Mouse (Mus musculus): ENCODE results near the gene Phrf1. TPM values are rescaled to one million over a fixed set of nuclear protein-coding genes. Genes with fewer than 3 reads are reported as not detected.
A peak's percentile ranks its signal among the peaks of the same experiment; 100 is the strongest.

Phrf1 gene
- polyA plus RNA-seq (2014; fragmentation: Nextera tagmentation; extraction: Ambion mirVana) = 60.1 and 77.5 TPM in 2 replicates

DNA sequence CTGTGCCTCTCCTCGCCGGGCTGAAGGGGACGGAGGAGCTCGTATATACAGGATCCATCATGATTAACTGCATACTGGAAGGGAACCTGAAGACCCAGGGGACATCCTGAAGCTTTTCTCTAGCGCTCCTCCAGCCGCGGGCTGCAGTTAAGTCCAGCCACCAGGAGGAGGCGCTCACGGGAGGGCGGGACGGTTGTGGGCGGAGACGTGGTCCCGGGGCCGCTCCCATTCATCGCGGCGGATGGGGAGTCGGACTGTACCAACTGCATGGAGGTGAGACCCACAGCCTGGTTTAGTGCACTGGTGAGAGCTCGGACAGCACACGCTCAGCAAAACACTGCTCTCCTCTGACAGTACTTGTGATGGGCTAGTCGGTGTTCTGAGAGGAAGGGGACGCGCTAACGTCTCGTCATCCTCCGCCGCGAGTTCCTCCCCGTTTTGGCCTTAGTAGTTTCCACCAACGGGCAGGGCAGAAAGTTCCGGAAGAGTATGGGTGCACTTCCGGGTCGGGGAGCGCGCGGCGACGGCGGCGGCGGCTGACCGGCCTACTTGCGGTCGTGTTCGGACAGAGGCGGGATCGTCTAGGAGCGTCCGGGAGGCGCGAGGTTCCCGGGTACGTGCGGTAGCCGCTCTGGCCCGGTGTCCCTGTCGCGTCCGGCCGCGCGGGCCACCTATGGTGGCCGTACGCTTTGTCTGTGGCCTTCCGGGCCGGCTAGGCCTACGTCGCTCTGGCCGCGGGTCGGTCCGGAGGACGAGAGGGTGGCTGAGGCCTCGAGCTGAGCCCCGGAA lies at the start of gene Phrf1:
Gene Phrf1, plus strand, starts transcription at position 506 of the 789 bp plus-strand sequence.
- Histone ChIP-seq H3K4me2 (ENCODE audit: low read length) (peak within 1 kb of the TSS; percentile 96), H3K27me3 (ENCODE audit: control insufficient read depth, insufficient read depth, low read length) (no peaks in the 10 kb centered on the region), H3K9me3 (ENCODE audit: control insufficient read depth, low read length) (no peaks in the 10 kb centered on the region), H3K4me3 (replicated peaks; ENCODE audit: low read depth, low read length) (peak within 1 kb of the TSS; percentile 100), H3K9ac (replicated peaks; ENCODE audit: low read length) (peak within 1 kb of the TSS; percentile 88), H3K27ac (replicated peaks; ENCODE audit: low read depth, low read length) (peak within 1 kb of the TSS; percentile 95), H3K4me1 (ENCODE audit: control insufficient read depth, insufficient read depth, low read length) (peaks cover 11% of the 10 kb centered on the region), H3K36me3 (ENCODE audit: control insufficient read depth, insufficient read depth, low read length) (peaks cover 31% of the 10 kb centered on the region)
- DNase-seq (peak; percentile 95), ATAC-seq (ENCODE audit: low FRiP score, low TSS enrichment) (peak; percentile 95)
- under 1% methylated on average over 76 of the region's 76 CpGs for WGBS

DNA sequence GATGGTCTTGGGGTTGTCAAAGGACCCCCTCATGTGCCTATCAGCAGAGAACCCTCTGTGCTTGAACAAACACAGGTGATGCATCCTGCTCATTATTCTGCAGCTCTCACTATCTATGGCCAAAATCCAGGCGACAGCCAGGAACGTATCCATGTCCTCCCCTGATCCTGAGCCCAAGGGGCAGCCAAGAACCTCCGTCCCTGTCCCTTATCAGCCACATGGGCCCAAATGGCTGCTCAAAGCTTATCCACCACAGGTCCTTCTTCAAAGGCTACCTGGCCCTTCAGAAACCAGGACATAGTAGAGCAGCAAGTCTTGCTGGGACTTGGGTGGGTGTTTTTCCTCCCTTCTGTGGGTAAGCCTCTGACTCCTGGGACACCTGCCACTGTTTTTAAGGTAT lies 40.4 kb upstream of the Phrf1 start:
- H3K36me3 ChIP-seq (ENCODE audit: control insufficient read depth, insufficient read depth, low read length) = peaks cover 35% of the 10 kb centered on the region
- H3K9ac ChIP-seq (replicated peaks; ENCODE audit: low read length) = no peak overlapping the region
- H3K4me2 ChIP-seq (ENCODE audit: low read length) = no peak overlapping the region
- H3K4me1 ChIP-seq (ENCODE audit: control insufficient read depth, insufficient read depth, low read length) = peaks cover 14% of the 10 kb centered on the region
- 89% methylated on average over 3 of the region's 3 CpGs for WGBS
- no peaks in the 10 kb centered on the region for H3K9me3 ChIP-seq (ENCODE audit: control insufficient read depth, low read length)
- DNase-seq (no peak), ATAC-seq (ENCODE audit: low FRiP score, low TSS enrichment) (no peak)
- H3K27ac ChIP-seq (replicated peaks; ENCODE audit: low read depth, low read length) = no peak overlapping the region
- H3K4me3 ChIP-seq (replicated peaks; ENCODE audit: low read depth, low read length) = no peak overlapping the region
- H3K27me3 ChIP-seq (ENCODE audit: control insufficient read depth, insufficient read depth, low read length) = no peaks in the 10 kb centered on the region

DNA sequence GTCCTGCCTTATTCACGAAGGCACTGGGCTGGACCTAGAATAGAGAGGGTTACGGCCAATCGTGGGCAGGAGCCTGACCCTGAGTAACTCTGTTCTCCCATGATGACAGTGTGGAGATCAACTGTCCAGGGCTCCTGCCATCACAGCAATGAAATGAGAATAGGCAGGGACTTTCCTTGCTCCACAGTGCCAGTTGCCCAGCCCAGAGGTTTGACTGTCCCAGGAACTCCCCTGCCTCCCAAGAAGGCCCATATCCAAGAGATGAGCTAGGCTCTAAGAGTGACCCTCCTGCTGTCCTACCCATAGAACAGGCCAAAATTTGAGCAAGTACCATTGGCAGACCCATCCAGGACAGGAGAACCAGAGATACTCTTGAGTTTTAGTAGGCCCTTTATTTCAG lies 39.9 kb upstream of the Phrf1 start:
- DNase-seq (no peak), ATAC-seq (ENCODE audit: low FRiP score, low TSS enrichment) (no peak)
- Histone ChIP-seq H3K4me3 (replicated peaks; ENCODE audit: low read depth, low read length) (no peak overlapping the region), H3K9me3 (ENCODE audit: control insufficient read depth, low read length) (no peaks in the 10 kb centered on the region), H3K4me2 (ENCODE audit: low read length) (no peak overlapping the region), H3K27me3 (ENCODE audit: control insufficient read depth, insufficient read depth, low read length) (no peaks in the 10 kb centered on the region), H3K4me1 (ENCODE audit: control insufficient read depth, insufficient read depth, low read length) (peaks cover 14% of the 10 kb centered on the region), H3K27ac (replicated peaks; ENCODE audit: low read depth, low read length) (no peak overlapping the region), H3K9ac (replicated peaks; ENCODE audit: low read length) (no peak overlapping the region), H3K36me3 (ENCODE audit: control insufficient read depth, insufficient read depth, low read length) (peaks cover 35% of the 10 kb centered on the region)
- WGBS = 95% methylated on average over 3 of the region's 3 CpGs

DNA sequence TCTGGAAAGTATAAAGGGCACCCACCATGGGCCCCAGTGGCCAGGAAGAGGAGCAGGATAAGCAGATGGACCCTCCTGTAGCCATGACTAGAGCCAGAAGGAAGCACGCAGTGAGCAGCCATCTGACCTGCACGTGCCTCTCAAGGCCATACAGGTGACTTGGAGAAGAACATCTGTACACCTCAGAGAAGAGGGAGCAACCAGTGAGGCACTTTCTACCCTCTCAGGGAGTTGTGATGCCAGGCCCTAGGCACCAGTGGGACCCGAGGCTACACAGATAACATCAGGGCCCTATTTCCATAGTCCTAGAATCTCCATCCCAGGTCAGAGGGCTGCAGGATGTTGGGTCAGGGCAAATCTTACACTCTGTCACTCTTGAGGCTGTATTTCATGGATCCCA lies 38.4 kb upstream of the Phrf1 start:
- no peak overlapping the region for H3K9ac ChIP-seq (replicated peaks; ENCODE audit: low read length)
- no peak overlapping the region for H3K27ac ChIP-seq (replicated peaks; ENCODE audit: low read depth, low read length)
- peaks cover 15% of the 10 kb centered on the region for H3K4me1 ChIP-seq (ENCODE audit: control insufficient read depth, insufficient read depth, low read length)
- H3K27me3 ChIP-seq (ENCODE audit: control insufficient read depth, insufficient read depth, low read length) = no peaks in the 10 kb centered on the region
- DNase-seq = no peak
- 96% methylated on average over 3 of the region's 3 CpGs for WGBS
- ATAC-seq (ENCODE audit: low FRiP score, low TSS enrichment) = no peak
- no peak overlapping the region for H3K4me2 ChIP-seq (ENCODE audit: low read length)
- no peak overlapping the region for H3K4me3 ChIP-seq (replicated peaks; ENCODE audit: low read depth, low read length)
- no peaks in the 10 kb centered on the region for H3K9me3 ChIP-seq (ENCODE audit: control insufficient read depth, low read length)
- H3K36me3 ChIP-seq (ENCODE audit: control insufficient read depth, insufficient read depth, low read length) = peaks cover 35% of the 10 kb centered on the region

DNA sequence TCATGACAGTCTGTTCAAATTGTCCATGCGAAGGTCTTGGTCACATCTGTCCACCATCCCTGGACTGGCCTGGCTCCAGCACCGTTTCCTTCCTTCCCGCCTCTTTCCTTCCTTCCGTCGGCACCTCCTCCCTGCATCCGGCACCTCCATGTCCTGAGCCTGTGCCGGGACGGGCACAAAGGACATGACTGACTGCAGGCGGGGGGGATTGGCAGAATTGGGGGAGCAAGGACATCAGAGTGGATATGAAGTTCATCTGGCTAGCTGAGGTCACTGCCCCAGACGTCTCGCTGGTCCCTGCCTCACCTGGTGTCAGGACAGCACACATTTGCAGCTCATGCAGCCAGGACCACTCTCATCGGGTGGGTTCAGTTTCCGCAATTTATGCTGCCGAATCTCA lies 37.5 kb upstream of the Phrf1 start:
- no peak overlapping the region for H3K4me3 ChIP-seq (replicated peaks; ENCODE audit: low read depth, low read length)
- DNase-seq (no peak), ATAC-seq (ENCODE audit: low FRiP score, low TSS enrichment) (no peak)
- no peak overlapping the region for H3K4me2 ChIP-seq (ENCODE audit: low read length)
- no peaks in the 10 kb centered on the region for H3K27me3 ChIP-seq (ENCODE audit: control insufficient read depth, insufficient read depth, low read length)
- peaks cover 35% of the 10 kb centered on the region for H3K36me3 ChIP-seq (ENCODE audit: control insufficient read depth, insufficient read depth, low read length)
- no peak overlapping the region for H3K27ac ChIP-seq (replicated peaks; ENCODE audit: low read depth, low read length)
- H3K4me1 ChIP-seq (ENCODE audit: control insufficient read depth, insufficient read depth, low read length) = peaks cover 20% of the 10 kb centered on the region
- H3K9me3 ChIP-seq (ENCODE audit: control insufficient read depth, low read length) = no peaks in the 10 kb centered on the region
- no peak overlapping the region for H3K9ac ChIP-seq (replicated peaks; ENCODE audit: low read length)
- 88% methylated on average over 14 of the region's 14 CpGs for WGBS

DNA sequence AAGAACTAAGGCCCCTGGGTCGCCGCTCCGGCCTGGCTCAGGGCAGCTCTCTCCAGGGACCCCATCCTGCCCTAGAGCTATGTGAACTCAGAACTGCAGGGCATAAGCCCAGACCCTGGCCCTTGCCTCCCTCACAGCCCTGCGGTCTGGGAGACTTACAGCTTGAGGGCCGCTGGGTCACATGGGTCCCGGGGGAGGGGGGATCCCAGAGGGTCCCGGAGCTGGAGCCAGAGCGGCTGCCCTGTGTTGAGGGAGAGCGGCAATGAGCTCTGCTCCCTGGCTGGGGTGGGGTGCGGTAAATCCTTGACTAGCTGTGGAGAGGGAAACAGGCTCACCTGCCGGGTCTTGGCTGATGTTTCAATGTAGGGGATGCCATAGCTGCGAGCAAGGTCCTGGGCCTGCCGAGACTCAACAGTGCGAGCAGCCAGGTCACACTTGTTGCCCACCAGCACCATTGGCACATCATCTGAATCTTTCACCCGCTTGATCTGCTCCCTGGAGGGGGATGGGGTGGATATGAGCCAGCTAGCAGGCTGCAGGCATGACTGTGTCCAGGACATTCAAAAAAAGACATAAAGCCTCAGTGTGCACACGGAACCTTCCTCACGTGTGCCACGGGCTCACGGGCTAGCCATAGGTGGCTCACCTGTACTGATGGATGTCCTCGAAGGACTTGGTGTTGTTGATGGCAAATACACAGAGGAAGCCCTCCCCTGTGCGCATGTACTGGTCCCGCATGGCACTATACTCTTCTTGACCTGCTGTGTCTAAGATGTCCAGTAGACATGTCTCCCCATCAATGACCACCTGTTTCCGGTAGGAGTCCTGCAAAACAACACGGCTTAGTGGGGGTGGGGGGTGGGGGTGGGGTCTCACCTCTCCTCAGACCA lies 36.5 kb upstream of the Phrf1 start:
- no peak for ATAC-seq (ENCODE audit: low FRiP score, low TSS enrichment)
- Histone ChIP-seq H3K4me2 (ENCODE audit: low read length) (peak overlapping the region; percentile 97), H3K36me3 (ENCODE audit: control insufficient read depth, insufficient read depth, low read length) (peaks cover 35% of the 10 kb centered on the region), H3K27ac (replicated peaks; ENCODE audit: low read depth, low read length) (no peak overlapping the region), H3K9ac (replicated peaks; ENCODE audit: low read length) (no peak overlapping the region; the same call in 1 of the 2 replicates), H3K4me1 (ENCODE audit: control insufficient read depth, insufficient read depth, low read length) (peaks cover 20% of the 10 kb centered on the region), H3K9me3 (ENCODE audit: control insufficient read depth, low read length) (no peaks in the 10 kb centered on the region), H3K27me3 (ENCODE audit: control insufficient read depth, insufficient read depth, low read length) (no peaks in the 10 kb centered on the region), H3K4me3 (replicated peaks; ENCODE audit: low read depth, low read length) (peak overlapping the region; percentile 88; the same call in 1 of the 2 replicates)
- 94% methylated on average over 24 of the region's 24 CpGs for WGBS
- DNase-seq = no peak

DNA sequence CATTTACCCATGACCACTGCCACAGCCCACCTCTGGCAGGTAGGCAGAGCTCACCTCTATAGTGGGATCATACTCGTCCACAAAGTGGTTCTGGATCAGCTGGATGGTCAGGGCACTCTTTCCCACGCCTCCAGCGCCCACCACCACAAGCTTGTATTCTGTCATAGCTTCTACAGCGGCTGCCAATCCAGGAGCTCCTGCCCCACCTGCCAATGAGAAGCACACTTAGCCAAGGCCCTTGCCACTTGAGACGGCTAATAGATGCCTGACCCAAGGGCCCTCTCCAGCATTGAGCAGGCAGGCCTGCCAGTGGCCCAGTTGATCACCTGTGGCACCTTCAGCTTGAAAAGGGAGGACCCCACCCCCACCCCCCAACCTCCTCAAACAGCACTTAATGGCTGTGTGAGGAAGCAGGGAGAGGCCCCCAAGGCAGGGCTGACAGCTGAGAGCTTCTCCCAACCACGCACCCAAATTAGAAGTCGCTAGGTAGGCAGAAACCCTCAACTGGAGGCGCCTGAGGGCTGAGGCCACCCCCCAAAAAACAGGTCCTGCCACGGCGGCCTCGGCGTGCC lies 35.7 kb upstream of the Phrf1 start:
- Histone ChIP-seq H3K9ac (replicated peaks; ENCODE audit: low read length) (peak overlapping the region; percentile 93), H3K27ac (replicated peaks; ENCODE audit: low read depth, low read length) (no peak overlapping the region), H3K9me3 (ENCODE audit: control insufficient read depth, low read length) (no peaks in the 10 kb centered on the region), H3K4me2 (ENCODE audit: low read length) (peak overlapping the region; percentile 97), H3K36me3 (ENCODE audit: control insufficient read depth, insufficient read depth, low read length) (peaks cover 35% of the 10 kb centered on the region), H3K4me1 (ENCODE audit: control insufficient read depth, insufficient read depth, low read length) (peaks cover 20% of the 10 kb centered on the region), H3K27me3 (ENCODE audit: control insufficient read depth, insufficient read depth, low read length) (no peaks in the 10 kb centered on the region), H3K4me3 (replicated peaks; ENCODE audit: low read depth, low read length) (peak overlapping the region; percentile 88)
- no peak for DNase-seq
- no peak for ATAC-seq (ENCODE audit: low FRiP score, low TSS enrichment)
- WGBS = 28% methylated on average over 12 of the region's 12 CpGs

DNA sequence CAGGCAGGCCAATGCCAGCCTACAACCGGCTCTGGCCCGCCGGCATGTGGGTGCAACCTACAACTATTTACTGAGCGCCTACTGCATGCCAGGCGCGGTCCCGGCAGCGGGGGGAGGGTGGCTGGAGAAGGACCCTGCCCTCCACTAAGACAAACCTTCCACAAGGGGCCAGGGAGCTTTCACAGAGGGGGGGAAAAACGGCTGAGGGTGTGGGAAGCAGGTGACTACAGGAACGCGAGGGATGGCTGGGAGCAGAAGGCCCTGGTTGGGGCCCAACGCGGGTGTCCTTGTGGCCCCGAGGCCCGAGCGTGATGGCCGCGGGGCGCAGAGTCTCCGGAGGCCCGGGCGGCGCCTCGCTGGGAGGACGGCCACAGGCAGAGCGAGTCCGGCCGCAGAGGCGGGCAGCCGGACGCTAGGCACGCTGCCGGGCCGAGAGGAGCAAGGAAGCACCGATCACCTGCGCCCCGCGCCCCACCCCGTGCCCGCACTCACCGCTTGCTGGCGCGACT lies 35.2 kb upstream of the Phrf1 start:
- DNase-seq (no peak), ATAC-seq (ENCODE audit: low FRiP score, low TSS enrichment) (no peak)
- H3K27me3 ChIP-seq (ENCODE audit: control insufficient read depth, insufficient read depth, low read length) = no peaks in the 10 kb centered on the region
- peak overlapping the region; percentile 81 for H3K27ac ChIP-seq (replicated peaks; ENCODE audit: low read depth, low read length)
- WGBS = under 1% methylated on average over 43 of the region's 43 CpGs
- H3K9ac ChIP-seq (replicated peaks; ENCODE audit: low read length) = peak overlapping the region; percentile 93
- H3K9me3 ChIP-seq (ENCODE audit: control insufficient read depth, low read length) = no peaks in the 10 kb centered on the region
- H3K4me2 ChIP-seq (ENCODE audit: low read length) = peak overlapping the region; percentile 97
- peaks cover 35% of the 10 kb centered on the region for H3K36me3 ChIP-seq (ENCODE audit: control insufficient read depth, insufficient read depth, low read length)
- H3K4me3 ChIP-seq (replicated peaks; ENCODE audit: low read depth, low read length) = peak overlapping the region; percentile 88
- H3K4me1 ChIP-seq (ENCODE audit: control insufficient read depth, insufficient read depth, low read length) = peaks cover 20% of the 10 kb centered on the region
